Mouse (Mus musculus): ENCODE measurements around the gene Eif4e1b. TPM values are rescaled to one million over a fixed set of nuclear protein-coding genes. Genes with fewer than 3 reads are reported as not detected.

Gene Eif4e1b
- polyA plus RNA-seq, 1 experiment from 2014 or later, result not detected

DNA sequence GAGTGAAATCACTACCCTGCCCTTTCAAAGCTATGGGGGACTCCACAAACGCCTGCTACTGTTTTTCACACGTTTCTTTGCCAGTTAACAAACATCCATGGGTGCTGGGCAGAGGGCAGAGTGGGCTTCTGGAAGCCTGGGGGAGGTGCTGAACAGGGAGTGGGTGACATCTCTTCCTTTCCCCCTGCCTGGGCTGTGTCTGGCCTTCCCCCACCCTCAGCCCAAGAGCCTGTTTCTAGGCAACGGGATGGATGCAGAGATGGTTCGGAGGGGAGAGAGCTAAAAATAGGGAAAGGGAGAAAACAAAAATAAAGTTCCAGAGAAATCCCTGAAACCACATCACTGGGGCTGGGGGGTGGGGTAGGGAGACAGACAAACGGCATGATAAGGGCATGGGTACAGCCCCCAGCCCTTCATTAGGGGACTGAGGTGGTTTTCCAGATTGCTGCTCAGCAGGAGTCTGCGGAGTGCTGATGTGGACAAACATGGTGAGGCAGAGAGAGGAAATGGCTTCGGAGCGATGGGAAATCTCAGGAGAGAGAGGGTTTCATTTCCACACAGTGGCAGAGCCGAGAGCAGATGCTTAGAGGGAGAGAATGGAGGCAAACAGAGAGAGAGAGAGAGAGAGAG lies 28.5 kb upstream of the Eif4e1b start:
- no peak overlapping the region for H3K4me3 ChIP-seq (ENCODE audit: inconsistent target)
- H3K27ac ChIP-seq, result no peak overlapping the region
- H3K36me3 ChIP-seq (ENCODE audit: inconsistent target), result no peaks in the 10 kb centered on the region
- WGBS (ENCODE audit: missing documents), result 38% methylated on average over 9 of the region's 9 CpGs
- H3K79me2 ChIP-seq (ENCODE audit: inconsistent target), result no peaks in the 10 kb centered on the region

DNA sequence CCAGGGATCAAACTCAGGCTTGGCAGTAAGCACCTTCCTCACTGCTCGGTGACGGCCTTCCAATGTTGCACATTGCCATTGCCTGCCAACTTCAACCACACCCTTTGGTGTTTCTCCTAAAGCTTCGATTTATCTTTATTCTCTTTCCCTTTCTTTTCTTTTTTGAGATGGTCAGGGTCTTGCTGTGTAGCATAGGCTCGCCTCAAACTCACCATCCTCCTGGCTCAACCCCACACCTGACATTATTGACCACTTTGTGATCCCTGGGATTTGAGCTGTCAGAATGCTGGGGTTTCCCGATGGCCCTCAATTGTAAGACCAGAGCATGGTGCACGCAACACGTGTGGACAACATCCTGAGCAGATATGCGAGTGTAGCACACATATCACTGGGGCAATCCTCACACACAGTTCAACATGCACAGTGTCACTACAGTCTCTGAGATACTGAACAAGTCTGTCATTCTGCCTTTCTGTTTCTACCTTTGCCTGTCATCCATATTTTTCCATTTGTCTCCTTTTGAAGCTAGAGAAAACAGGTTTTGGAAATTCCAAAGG lies 27.6 kb upstream of the Eif4e1b start:
- H3K27ac ChIP-seq, result no peak overlapping the region
- no peaks in the 10 kb centered on the region for H3K79me2 ChIP-seq (ENCODE audit: inconsistent target)
- WGBS (ENCODE audit: missing documents), result 89% methylated on average over 8 of the region's 8 CpGs
- no peaks in the 10 kb centered on the region for H3K36me3 ChIP-seq (ENCODE audit: inconsistent target)
- H3K4me3 ChIP-seq (ENCODE audit: inconsistent target), result no peak overlapping the region

DNA sequence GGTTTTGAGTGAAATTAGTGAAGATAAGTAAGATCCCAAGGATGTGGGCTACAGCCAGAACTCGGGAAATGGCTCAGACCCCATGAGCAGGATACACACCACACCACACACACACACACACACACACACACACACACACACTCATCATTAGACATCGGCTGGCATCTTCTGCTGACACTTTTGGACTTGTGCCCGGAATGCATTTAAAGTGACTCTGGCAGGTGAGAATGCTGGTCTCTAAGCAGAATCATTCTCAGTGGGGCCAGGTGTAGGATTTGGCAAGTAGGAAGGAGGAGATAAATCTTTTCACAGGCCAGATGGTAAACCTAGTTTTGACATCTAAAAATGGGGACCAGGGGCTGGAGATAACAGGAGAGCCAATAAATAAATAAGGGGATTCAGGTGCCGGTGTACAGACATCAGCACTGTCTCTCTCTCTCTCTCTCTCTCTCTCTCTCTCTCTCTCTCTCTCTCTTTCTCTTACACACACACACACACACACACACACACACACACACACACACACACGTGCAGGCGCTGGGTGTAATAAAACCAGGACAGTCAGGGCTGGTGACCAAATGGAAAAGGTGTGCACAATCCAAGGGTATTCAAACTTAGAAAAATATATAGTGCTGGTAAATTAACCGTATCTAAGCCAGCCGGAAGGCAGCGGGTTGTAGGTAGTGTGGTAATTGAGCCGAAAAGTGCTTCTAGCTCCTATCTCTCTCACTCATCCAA lies 26.5 kb upstream of the Eif4e1b start:
- no peaks in the 10 kb centered on the region for H3K36me3 ChIP-seq (ENCODE audit: inconsistent target)
- 60% methylated on average over 10 of the region's 10 CpGs for WGBS (ENCODE audit: missing documents)

DNA sequence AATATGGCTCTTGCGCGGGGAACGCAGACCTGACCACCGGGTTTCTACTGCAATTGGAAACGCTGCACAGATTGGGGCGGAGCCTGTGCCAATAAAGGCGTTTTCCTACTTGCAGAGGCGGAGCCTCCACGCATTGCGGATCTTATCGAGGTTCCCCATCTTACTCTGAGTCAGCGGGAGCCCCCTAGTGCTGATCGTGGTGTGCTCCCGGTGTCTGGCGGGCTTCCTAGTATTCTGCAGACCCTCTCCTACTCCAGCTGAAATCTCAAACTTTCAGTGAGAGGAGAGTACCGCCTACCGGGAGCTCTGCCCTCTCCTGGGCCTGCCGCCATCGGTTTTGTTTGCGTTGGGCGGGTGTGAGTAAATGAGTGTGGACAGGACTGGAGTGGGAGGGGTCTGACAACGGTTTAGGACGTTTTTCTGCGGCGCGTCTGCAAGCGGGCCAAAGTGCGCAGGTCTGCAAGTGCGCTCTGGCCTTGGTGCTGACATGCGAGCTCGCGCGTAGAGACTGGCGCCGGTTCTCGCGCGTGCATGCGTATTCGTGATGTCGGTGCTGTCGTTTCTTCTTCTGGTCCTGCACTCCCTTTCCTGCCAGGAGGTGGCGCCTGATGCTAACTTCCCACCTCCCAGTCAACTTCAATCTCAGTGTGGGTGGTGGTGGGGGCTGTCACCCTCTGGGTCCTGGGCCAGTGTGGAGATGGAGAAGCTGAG lies 25.6 kb upstream of the Eif4e1b start:
- no peak overlapping the region for H3K27ac ChIP-seq
- 1% methylated on average over 43 of the region's 43 CpGs for WGBS (ENCODE audit: missing documents)
- no peaks in the 10 kb centered on the region for H3K36me3 ChIP-seq (ENCODE audit: inconsistent target)
- H3K79me2 ChIP-seq (ENCODE audit: inconsistent target), result no peaks in the 10 kb centered on the region
- no peak overlapping the region for H3K4me3 ChIP-seq (ENCODE audit: inconsistent target)

More for the DNA sequence above, 26.5 kb upstream of the Eif4e1b start:
- Histone ChIP-seq H3K79me2 (ENCODE audit: inconsistent target) (no peaks in the 10 kb centered on the region), H3K27ac (no peak overlapping the region), H3K4me3 (ENCODE audit: inconsistent target) (no peak overlapping the region)

DNA sequence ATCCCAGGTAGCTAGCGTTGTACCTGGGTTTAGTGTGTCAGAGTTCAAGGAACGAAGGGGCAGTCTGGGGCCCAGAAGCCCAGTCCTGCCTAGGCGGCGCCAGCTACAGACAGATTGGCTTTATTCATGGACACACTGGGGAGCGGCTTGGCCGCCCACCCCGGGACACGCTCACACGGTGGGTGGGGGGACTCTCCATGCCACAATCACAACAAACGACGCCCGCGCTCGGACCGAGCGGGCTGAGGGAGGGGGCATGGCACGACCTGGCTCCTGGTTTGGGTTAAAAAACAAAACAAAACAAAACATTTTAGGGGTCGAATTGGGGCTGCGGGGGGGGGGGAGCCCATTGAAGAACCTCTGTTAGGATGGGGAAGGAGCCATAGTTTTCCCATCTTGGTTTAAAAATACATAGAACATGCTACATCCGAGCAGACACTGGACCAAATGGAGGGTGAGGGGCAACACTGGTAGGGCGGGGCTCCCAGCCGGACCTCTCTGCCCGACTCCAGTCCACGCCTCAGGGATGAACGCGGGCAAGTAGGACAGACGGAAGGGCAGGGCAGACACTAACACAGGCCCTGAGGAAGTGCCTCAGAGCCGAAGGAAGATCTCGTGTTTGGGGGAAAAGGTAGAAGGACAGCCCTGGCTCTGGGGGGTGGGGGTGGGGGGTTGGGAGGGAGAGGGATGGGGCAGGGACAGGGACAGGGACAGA lies 24.9 kb upstream of the Eif4e1b start:
- no peaks in the 10 kb centered on the region for H3K36me3 ChIP-seq (ENCODE audit: inconsistent target)
- no peak overlapping the region for H3K4me3 ChIP-seq (ENCODE audit: inconsistent target)
- no peaks in the 10 kb centered on the region for H3K79me2 ChIP-seq (ENCODE audit: inconsistent target)
- 9% methylated on average over 29 of the region's 29 CpGs for WGBS (ENCODE audit: missing documents)
- H3K27ac ChIP-seq, result no peak overlapping the region

DNA sequence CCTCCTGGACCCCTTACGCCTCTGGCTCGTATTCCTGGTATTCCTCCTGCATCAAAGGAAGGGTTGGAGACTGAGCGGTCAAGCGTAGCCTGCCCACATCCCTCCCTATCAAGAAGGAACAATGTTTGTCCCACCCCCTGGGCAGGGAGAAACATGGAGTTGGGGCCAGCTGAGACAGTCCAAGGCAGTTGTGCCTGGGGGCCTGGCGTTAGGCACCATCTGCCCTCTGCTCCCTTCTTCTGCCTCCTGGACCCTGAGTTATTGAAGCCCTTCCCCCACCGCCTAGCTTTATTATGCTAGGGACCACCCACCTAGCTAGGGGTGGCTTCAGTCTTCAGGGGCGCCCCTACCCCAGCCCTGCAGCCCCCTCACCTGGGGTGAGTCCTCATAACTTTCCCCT lies 24.3 kb upstream of the Eif4e1b start:
- Histone ChIP-seq H3K4me3 (ENCODE audit: inconsistent target) (no peak overlapping the region), H3K27ac (no peak overlapping the region), H3K79me2 (ENCODE audit: inconsistent target) (no peaks in the 10 kb centered on the region), H3K36me3 (ENCODE audit: inconsistent target) (no peaks in the 10 kb centered on the region)
- WGBS (ENCODE audit: missing documents), result 30% methylated on average over 7 of the region's 7 CpGs

DNA sequence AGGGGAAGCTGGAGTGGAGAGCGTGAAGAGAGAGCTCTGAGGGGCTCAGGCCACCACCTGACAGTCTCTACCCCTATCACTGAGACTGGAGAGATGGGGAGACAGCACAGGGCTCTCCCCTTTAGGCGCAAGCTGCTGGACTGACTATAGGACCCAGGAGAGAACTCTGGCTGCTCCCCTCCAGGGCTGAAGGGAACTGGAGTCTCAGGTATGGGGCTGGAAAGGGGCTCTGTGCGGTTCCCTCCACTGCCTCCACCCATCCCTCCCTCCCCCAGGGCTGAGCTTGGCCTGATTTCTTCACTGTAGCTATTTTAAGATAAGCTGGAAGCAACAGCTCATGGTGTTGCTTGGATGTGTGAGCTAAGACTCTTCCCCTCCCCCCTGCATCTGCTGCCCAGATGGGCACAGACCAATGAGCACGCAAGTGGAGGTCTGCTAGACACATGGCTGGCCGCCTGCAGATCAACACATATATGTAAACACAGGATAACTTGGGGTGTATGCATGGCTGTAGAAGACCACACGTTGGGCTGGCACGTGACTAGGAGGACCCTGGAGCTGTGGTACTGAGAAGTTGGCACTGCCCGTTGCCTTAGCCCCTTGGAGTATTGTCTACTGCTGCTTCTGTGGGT lies 23.5 kb upstream of the Eif4e1b start:
- Histone ChIP-seq H3K27ac (no peak overlapping the region), H3K79me2 (ENCODE audit: inconsistent target) (no peaks in the 10 kb centered on the region), H3K4me3 (ENCODE audit: inconsistent target) (no peak overlapping the region), H3K36me3 (ENCODE audit: inconsistent target) (no peaks in the 10 kb centered on the region)
- WGBS (ENCODE audit: missing documents), result 63% methylated on average over 8 of the region's 8 CpGs

DNA sequence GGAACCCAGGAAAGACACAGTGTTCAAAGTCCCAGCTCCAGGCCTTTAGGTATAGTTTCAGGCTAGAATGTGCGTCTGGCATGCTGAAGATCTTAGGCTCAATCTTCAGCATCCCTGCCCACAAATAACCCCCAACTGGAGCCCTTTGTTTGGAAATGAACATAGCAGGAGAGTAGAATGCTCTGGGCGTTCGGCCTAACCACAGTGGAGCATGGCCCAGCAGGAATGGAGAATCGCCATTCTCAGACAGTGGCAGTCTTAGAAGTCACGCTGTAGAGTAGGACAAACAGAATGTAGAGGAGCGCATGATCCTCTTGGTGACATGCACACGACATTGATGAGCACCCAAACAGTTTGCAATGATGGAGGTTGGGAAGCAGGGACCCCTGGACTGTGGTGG lies 22.9 kb upstream of the Eif4e1b start:
- no peak overlapping the region for H3K27ac ChIP-seq
- H3K36me3 ChIP-seq (ENCODE audit: inconsistent target), result no peaks in the 10 kb centered on the region
- no peak overlapping the region for H3K4me3 ChIP-seq (ENCODE audit: inconsistent target)
- H3K79me2 ChIP-seq (ENCODE audit: inconsistent target), result no peaks in the 10 kb centered on the region
- 81% methylated on average over 7 of the region's 7 CpGs for WGBS (ENCODE audit: missing documents)

DNA sequence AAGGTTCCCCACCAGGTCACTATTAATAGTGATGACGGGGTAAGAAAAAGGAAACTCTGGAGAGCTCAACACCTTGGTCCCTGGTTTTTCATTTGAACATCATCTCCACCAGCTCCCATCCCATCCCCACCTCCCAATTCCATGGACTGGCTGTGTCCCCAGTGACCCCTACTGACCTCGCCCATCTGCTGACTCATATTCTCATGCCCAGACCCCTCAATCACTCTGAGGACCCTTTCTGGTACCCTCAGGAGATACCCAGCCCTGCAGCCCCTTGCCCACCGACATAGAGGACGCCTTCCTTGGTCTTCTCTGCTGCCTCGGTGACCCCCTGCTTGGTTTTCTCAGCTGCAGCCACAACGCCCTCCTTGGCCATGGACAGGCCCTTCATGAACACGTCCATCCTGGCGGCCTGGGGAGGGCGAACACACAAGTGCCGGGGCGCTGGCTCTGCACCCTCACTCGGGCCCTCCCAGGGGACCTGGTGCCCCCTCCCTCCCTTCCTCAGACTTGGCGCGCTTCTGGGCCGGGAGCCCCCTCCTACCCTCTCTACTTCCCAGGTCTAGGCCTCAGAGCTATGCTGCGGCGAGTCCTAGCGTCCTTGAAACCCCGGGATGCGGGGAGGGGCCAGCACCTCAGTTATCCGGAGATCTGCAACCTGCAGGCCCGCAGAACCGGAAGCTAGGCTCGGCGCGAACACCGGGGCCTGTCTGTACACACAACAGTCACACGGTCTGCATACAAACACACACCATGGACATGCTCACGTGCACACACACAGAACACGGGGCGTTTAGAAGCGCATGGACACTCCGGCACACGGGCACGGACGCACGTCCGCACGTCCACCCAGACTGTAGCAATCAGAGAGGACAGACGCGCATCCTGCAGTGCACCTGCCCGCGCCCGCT lies 18.3 kb upstream of the Eif4e1b start:
- 8% methylated on average over 44 of the region's 44 CpGs for WGBS (ENCODE audit: missing documents)
- Histone ChIP-seq H3K36me3 (ENCODE audit: inconsistent target) (no peaks in the 10 kb centered on the region), H3K4me3 (ENCODE audit: inconsistent target) (no peak overlapping the region), H3K79me2 (ENCODE audit: inconsistent target) (no peaks in the 10 kb centered on the region), H3K27ac (no peak overlapping the region)

DNA sequence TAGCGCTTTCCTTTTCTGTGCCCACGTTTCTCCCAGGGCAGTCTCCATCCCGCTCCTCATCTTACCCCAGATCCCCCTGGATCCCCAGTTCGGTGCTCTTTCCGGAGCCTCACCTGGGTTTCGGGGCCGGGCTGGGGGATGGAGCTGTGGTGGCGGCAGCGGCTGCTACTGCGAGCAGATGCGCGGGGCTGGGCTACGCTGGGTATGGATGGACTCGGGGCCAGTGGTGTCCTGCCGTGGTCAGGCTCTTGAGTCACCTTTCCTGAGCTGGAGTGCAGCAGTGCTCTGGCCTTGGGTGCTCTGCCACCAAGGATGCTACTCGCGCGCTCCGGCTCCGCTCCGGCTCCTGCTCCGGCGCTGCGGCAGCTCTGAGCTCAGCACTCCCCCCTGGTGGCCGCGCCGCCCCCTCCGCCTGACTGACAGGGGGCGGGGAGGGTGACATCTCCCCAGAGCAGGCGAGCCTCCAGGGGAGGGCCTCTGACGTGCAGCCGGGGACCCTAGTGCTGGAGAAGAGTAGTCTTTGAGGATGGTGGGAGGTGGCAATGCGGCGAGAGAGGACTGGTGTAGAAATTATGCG lies 17.5 kb upstream of the Eif4e1b start, which contains the start of gene Sncb:
Gene Sncb (minus strand): TSS at position 404 of the 577 bp plus-strand sequence.
- H3K4me3 ChIP-seq (ENCODE audit: inconsistent target), result no peak within 1 kb of the TSS
- no peaks in the 10 kb centered on the region for H3K79me2 ChIP-seq (ENCODE audit: inconsistent target)
- 3% methylated on average over 35 of the region's 35 CpGs for WGBS (ENCODE audit: missing documents)
- no peak within 1 kb of the TSS for H3K27ac ChIP-seq
- no peaks in the 10 kb centered on the region for H3K36me3 ChIP-seq (ENCODE audit: inconsistent target)

DNA sequence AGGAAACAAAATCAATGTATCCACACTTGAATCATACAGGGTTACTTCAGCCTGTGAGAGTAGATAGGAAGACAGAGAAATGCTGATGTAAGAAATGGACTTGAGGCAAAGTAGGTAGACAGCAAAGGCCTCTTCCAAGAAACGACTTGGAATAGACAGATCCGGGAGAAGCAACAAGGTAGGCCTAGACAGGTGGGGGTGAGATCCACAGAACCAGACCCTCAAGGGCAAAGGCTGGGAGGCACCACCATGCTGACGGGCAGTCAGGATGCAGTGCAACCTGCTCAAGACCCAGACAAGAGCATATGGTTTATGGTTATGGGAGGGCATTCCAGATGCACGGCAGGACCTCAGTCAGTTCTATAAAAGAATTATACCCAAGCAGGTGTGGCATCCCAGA lies 16.8 kb upstream of the Eif4e1b start:
- Histone ChIP-seq H3K36me3 (ENCODE audit: inconsistent target) (no peaks in the 10 kb centered on the region), H3K79me2 (ENCODE audit: inconsistent target) (no peaks in the 10 kb centered on the region), H3K4me3 (ENCODE audit: inconsistent target) (no peak overlapping the region), H3K27ac (no peak overlapping the region)
- 81% methylated on average over 4 of the region's 4 CpGs for WGBS (ENCODE audit: missing documents)

DNA sequence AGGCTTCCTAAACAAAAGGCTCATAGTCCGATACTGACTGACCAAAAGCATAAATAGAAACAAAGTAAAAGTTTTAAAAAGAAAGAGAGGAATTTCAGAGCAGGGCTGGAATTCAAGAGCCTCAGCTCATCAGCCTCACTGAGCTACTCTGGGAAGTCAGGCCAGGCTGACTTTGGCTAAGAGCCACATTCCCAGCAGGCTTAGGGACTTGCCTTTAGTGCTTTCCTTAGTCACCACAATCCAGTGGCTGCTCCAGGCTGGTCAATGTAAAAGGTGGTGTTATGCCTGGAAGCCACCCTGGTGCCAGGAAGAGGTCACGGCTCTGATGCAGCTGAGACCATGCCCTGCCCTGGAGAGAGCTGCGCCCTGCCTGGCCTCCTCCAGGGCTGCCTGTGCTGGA lies 3.2 kb upstream of the Eif4e1b start:
- WGBS (ENCODE audit: missing documents), result 95% methylated on average over 3 of the region's 3 CpGs
- Histone ChIP-seq H3K4me3 (ENCODE audit: inconsistent target) (no peak overlapping the region), H3K36me3 (ENCODE audit: inconsistent target) (no peaks in the 10 kb centered on the region), H3K27ac (no peak overlapping the region), H3K79me2 (ENCODE audit: inconsistent target) (no peaks in the 10 kb centered on the region)

DNA sequence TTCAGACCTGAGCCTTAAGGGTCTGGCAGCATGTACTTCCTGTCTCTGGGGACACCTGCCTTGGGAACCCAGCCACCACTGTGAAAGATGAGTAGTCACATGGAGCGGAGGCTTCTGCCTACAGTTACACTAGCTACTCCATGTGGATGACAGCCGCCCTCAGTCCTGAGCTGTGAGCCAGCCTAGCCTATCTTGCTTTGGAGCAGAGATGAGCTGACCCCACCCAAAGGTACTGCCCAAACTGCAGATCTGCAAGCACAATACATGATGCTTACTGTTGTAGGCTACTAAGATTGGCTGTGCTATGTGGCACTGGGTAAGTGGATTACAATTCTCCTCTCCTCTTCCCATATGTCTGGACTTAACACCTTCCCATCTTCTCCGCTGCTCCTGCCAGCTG lies 2.7 kb upstream of the Eif4e1b start:
- WGBS (ENCODE audit: missing documents), result 90% methylated on average over 3 of the region's 3 CpGs
- Histone ChIP-seq H3K79me2 (ENCODE audit: inconsistent target) (no peaks in the 10 kb centered on the region), H3K4me3 (ENCODE audit: inconsistent target) (no peak overlapping the region), H3K36me3 (ENCODE audit: inconsistent target) (no peaks in the 10 kb centered on the region), H3K27ac (no peak overlapping the region)

Data from macrophage (primary cell).